Mouse (Mus musculus) cerebellum, adult 11 months (tissue): ENCODE data around the gene Msh6.
"Not testable (repeated sequence)": the region's sequence is repeated elsewhere in the genome, so short reads cannot be mapped to it uniquely, and the experiment has no call there.

ENCODE experiments used
- DNase-seq: peaks from one replicate; pipeline ENCODE4 v3.0.0; 2022

Msh6 gene

DNA sequence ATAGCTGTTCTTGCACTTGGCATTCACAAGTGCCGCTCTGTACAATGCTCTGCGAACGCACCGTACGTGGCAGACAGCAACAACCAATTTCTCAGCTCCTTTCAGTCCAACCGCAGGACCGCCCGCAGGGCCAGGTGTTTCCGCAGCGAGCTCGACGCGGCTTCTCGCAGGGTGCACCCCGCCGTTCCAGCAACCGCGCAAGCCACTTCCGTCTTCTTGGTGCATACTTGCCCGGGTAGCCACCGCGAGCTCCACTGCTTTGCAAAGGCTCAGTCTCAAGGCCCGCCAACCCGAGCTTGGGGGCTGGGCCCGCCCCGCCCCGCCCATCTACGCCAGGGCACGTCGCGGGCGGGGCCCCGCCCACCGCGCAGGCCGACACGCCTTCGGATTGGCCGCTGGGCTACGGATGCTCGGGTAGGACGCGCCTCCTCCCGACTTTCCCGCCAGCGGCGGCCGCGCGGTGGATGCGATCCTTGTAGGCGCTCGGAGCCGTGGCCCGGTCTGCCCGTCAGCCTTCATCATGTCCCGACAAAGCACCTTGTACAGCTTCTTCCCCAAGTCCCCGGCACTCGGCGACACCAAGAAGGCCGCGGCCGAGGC lies at the start of gene Msh6:
Msh6 (plus strand) TSS at position 434 of the 600 bp plus-strand sequence.
- peak; percentile 81 for DNase-seq

DNA sequence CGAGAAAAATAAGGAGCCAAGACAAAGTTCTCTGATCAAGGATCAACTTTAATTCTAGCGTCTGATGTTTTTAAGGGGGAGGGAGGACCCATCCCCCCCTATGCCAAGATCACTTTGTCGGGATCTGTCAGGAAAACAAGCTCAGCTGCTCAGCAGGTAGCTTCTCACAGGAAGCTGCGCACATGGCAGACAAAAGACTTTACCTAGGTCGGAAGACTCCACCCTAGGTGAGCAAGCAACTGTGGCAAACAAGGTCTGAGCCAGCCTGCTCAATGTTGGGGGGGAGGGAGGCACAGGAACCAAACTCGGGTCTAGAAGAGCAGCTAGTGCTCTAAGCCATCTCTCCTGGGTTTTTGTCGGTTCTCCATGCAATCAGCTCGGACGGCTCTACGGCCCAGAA lies 40.5 kb upstream of the Msh6 start:
- DNase-seq, result no peak

DNA sequence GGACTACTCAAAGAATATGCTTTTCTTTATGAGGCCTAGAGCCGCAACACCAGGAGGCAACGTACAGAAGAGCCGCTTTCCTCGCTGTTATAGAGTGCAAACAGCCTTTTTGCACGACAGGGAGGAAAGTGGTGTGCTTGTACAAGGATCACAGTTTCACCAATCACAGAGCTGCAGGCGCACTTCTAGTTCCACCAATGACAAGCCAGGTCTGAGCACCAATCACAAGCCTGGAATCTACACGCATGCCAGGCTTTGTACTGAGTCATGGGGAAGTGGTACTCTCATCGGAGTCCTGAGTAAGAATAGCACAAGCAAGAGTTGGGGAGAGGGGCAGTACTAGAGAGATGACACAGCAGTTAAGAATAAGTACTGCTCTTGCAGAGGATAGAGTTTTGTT lies 40.1 kb upstream of the Msh6 start:
- DNase-seq, result no peak

DNA sequence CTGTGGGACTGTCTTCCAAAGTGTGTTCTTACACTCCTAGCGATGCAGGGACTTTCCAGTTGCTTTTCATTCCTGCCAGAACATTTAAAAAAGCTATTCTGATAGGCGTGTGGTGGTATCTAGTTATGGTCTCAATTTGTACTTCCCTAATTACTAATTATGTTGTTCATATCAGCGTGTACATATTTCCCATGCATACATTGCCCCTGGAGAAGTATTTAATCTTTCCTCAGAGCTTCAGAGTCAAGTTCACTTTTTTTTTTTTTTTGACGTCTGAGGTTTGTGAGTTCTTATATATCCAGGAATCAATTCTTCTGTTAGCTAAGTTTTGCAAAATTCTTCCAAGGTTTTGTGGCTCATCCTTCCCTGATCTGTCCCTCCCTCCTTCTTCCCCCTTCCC lies 38.7 kb upstream of the Msh6 start:
- no peak for DNase-seq

DNA sequence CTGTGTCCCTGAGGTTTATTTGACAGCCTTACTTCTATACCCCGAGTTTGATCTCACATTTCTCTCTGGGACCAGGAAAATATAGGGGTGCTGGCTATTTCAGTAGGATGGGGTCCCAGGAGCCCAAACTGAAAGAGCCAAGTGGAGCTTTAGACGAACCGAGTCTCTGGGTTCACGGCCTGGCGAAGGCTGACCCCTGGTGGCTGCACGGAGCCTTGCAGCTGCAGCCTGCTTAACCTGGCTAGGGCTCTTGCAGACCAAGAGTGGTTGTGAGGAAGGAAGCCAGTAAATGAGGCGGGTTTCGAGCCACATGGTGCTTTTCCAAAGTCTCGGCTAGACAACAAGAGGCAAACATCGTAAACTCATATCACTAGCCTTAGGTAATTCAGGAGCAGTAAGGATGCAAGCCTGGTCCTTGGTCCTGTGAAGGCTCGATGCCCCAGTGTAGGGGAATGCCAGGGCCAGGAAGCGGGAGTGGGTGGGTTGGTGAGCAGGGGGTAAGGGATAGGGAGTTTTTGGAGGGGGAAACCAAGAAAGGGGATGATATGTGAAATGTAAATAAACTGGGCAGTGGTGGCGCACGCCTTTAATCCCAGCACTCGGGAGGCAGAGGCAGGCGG lies 25.8 kb upstream of the Msh6 start:
- peak; percentile 81 for DNase-seq

DNA sequence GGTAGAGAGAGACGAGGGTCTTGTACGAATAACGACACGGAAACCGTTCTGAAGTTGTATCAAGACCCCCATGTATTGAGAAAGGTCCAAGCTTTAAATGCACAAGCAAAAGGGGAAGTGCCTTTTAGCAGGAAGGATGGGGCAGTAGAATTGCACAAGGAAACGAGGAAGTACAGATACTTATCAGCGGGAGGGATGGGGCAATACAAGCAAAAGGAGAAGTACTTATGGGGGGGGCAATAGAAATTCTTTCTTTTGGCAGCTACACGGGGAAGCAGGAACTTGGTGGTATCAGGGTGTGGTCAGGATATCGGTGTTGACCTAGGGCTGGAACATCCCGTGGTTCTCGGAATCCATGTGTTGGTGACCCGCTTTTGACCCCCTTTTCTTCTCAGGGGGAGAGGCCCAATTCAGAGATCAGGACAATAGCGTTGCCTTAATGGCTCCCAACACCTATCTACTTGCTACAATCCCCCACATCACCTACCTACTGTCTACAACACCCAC lies 20.2 kb upstream of the Msh6 start:
- not testable (repeated sequence) for DNase-seq

DNA sequence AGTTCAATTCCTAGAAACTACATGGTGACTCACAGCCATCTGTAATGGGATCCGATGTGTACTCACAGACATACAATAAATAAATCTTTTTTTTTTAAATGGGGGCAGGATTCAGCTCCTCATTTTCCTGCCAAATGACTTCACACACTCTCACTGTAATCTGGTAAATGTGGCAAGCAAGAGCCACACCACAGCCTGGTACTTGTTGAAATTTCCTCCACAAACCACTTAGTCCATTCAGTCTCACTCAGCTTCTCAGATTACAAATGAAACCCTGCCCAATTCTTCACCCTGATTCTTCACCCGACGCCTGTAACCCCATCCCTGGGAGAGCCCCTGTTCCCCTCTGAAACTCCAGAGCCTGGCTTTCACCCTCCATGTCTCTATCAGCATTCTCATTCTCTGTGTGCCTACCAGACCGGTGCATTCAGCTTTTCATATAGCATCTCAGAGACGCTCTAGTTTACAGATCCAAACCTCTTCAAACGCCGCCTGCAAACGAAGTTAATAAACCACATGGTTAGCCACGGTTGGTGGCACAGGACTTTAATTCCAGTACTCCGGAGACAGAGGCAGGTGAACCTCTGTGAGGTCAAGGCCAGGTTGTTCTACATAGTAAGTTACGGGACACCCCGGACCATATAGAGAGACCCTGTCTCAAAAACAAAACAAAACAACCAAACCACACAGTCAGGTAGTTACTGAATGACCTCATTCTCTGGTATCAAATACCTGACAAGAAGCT lies 17.6 kb upstream of the Msh6 start:
- no peak for DNase-seq

DNA sequence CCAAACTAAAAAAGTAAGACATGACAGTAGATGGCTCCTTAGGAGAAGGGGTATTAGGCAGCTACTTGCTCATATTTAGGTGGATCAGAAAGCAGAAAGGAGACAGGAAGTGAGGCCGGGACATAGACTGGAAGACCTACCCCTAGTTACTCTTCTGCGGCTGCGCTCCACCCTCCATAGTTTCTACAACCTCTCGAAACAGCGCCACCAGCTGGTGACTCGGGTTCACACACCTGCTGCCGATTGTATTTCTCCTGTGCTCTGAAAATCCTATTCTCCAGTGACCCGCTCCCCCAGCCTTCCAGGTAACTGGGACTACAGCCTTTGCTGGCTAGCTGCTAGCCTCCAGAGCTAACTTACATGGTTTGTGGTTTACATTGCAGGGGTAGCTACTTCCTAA lies 16.6 kb upstream of the Msh6 start:
- no peak for DNase-seq

DNA sequence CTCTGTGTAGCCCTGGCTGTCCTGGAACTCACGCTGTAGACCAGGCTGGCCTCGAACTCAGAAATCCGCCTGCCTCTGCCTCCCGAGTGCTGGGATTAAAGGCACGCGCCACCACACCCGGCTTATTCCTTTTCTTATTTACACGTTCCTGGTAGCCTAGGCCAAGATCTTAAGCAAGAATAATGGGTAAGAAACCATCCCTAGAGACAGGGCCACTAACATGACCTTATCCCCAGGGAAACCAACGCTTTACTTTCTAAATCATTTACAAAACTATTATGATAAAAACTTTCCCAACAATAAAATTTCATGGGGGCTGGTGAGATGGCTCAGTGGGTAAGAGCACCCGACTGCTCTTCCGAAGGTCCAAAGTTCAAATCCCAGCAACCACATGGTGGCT lies 15.5 kb upstream of the Msh6 start:
- not testable (repeated sequence) for DNase-seq

DNA sequence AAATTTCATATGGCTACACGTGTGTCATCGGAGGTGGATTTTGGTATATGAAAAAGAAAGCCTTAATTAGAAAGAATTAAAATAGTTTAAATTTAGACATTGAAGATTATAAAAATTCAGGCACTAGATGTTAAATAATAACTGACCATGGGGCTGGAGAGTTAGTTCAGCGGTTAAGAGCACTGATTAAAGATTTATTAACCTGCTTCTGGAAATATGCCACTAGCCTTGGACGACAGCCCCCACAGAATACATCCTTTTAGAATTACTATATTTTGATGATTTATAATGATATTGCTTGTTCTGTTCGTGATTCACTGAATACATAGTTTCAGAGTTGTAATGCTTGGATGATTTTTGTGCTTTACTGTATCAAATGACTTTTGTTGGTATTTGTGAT lies 14.9 kb upstream of the Msh6 start:
- DNase-seq, result not testable (repeated sequence)

DNA sequence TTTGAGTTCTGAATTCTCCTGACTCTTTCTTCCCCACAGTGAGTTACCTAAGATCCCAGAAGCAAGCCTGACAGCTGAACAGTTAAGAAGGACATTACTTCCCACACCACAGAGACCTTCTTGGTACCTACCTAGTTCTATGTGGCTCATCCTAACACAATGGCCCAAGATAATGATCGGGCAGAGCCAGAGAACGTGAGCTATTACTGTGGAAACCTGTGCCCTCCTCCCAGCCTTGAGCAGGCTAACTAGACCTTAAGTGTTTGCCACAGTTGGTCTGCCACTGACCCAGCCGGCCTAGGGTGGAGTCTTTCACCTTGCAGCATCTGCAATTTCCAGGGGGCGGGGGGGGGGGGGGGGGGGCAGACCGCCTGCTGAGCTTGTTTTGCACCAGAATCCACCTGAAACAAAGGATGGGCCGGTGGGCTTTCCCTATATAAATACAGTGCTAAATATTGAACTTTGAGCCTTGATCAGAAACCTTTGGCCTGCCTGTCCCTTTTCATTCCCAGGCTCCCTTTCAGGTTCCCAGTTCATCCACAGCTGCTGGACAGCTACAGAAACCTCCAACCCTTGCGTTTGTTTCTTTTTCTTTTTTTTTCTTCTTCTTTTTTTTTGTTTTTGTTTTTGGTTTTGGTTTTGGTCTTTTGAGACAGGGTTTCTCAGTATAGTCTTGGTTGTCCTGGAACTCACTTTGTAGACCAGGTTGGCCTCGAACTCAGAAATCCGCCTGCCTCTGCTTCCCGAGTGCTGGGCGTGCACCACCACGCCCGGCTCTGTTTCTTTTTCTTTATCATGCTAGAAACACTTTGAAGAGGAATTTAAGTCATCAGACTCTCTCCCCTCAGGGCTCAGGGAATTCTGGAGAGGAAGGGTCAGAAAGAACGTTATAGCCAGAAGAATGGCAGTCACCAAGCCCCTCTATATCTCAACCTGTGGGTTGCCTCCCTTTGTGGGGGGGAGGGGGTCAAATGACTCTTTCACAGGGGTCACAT lies 11.5 kb upstream of the Msh6 start:
- DNase-seq, result no peak

DNA sequence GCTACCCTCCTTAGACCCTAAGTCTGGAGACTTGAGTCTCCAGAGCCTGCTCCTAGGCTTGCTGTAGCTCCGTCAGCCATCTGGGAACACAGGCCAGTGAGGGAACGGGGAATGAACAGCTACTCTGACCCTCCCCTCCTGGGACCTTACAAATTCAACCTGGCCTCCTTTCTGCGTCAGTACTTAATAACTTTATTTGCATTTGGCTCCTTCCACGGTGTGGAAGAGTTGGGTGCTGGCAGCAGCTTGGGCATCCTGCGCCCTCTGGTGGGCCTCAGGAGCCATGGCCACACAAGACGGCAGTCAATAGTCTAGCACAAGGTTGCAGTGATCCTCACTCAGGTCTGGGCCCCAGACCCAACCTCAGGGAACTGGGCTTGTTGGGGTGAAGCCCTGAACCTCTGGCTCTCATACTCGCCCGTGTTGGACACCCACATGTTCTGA lies 6.4 kb upstream of the Msh6 start:
- DNase-seq, result not testable (repeated sequence)

DNA sequence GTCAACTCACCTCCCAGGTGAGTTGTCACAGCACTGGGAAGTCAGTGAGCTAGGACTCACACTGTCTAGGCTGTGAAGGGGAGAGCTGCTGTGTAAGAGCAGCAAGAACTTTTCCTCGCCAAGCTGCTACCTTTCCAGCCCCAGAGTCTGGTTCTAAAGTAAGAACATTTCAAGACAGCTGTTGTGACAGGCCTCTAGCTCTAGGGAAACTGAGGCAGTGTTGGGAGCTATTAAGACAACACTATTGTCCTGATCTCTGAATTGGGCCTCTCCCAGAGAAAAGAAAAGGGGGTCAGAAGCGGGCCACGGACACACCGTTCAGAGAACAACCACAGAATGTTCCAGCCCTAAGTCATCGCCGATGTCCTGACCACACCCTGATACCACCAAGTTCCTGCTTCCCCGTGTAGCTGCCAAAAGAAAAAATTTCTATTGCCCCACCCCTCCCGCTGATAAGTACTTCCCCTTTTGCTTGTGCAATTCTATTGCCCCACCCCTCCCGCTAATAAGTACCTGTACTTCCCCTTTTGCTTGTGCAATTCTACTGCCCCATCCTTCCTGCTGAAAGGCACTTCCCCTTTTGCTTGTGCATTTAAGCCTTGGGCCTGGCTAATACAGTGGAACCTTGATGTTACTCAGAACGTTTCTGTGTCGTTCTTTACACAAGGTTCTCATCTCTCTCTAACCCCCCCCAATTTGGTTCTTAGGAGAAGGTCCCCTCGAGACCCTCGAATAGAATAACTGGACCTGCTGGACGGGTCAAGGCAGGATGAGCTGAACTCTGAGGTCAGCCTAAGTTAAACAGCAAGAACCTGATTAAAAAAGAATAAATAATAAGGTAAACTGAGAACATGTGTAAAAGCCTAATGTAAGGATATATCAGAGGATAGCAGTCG lies 2.9 kb upstream of the Msh6 start:
- not testable (repeated sequence) for DNase-seq

DNA sequence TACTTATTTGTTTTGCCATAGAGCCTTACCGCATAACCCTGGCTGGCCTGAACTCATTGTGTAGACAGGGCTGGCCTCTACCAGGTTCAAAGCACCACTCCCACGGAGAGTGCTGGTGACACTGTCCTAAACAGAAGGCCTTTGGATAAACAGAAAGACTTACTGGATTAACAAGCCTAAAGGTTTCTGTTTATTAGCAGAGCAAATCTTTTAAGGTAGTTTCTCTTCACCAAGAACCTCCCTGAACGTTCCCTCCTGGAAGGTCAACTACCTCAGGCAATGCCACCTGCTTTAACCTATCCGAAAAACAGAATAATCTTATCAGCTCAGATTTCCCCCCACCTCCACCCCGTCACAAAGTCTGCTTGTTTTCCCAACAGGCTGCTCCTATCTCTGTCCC lies 2.0 kb upstream of the Msh6 start:
- no peak for DNase-seq

DNA sequence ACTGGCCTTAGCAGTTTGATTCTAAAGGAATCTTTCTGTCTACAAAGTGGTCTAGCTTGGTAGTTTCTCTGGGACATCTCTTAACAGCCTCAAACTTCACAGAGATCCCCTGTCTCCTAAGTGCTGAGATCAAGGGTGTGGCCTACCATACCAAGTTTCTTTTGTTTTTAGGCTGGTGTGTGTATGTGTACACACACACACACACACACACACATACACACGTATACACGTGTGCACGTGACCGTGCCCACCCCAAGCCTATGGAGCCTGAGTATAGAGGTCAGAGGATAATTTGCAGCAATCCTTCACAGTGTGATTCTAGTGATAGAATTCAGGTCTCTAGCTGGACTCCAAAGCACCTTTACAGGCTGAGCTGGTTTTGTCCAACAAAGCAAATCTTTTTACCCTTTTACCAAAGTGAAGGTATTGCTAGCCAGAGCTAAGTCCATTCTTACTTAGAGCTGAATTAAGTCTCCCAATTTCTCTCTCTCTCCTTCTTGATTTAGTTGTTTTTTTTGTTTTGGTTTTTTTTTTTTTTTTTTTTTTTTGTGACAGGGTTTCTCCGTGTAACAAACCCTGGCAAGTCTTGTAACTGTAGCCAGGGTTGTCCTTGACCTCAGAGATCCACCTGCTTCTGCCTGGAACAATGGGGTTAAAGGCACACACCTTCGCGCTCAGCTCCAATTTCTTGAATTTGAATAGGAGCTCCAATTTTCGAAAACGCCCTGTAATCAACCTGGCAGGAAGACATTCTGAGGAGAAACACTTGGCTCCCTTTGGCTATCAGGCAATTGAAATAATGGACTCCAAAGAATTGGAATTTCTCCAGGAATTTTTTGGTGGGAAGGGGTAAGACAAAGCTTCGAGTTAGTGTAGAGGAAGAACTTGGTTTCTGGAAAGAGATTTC lies 1.3 kb upstream of the Msh6 start:
- no peak for DNase-seq

DNA sequence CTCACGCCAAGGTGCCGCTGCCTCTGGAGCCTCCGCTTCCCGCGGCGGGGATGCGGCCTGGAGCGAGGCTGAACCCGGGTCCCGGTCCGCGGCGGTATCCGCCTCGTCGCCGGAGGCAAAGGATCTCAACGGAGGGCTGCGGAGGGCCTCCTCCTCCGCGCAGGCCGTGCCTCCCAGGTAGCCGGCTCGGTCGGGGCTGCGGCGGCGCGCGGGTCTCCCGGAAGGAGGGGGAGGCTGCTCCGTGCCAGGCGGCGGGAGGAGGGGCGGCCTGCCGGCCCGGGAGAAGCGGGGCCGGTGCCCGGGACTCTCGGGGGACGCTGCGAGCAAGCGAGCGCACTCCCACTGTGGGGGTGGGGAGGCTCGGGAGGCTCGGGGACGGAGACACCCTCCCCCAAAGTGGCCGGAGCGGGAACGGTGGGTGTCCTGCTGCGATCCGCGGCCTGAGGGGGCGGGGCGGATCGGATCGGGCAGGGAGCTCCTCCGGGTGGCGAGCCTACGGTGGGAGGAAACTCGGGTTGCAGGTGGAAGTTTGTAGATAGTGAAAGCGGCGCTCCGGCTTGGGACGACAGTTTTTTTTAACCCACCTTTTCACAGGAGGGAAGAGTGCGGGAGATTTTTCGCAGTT lies 479 bp downstream of the Msh6 start:
- peak; percentile 57 for DNase-seq

DNA sequence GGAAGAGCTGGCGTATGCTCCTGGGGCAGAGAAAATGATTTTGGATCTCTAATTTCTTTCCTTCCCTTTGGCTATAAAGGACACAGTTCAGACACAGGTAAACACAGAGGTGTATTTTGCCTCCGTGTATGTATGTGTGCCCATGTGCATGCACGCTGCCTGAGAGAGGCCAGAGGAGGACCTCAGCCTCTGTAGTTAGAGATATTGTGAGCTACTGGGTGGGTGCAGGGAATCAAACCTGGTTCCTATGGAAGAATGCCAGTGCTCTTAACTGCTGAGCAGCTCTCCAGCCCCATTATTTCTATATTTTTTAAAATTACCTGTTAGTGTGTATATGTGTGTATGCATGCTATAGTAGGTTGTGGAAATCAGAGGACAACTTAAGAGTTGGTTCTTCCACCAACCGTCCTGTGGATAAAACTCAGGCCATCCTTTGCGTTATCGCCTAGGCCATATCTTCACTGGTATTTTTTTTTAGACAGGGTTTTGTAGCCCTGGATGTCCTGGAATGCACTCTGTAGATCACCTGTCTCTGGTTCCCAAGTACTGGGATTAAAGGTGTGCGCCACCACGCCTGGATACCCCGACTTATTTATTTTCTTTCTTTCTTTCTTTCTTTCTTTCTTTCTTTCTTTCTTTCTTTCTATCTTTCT lies 1.4 kb downstream of the Msh6 start:
- DNase-seq, result no peak

DNA sequence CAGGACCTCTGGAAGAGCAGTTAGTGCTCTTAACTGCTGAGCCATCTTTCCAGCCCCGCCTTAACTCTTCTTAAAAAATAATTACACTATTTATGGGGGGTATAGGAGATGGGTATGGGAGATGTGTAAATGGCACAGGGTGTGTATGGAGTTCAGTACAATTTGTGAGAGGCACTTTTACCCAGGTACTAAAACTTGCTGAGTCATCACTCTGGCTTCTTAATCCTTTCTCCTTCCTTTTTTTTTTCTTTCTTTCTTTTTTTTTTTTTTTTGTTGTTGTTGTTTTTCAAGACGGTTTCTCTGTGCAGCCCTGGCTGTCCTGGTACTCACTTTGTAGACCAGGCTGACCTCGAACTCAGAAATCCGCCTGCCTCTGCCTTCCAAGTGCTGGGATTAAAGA lies 2.1 kb downstream of the Msh6 start:
- not testable (repeated sequence) for DNase-seq

DNA sequence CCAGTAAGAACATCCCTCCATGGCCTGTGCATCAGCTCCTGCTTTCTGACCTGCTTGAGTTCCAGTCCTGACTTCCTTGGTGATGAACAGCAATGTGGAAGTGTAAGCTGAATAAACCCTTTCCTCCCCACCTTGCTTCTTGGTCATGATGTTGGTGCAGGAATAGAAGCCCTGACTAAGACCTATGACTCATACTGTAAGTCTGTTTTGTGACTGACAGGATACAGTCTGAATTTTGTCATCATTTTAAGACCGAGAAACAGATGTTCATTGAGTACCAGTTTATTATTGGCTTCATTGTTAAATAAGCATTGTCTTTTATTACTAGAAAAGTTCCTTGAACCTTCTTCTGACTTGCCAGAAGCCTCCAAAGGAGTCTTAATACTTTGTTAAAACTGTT lies 4.8 kb downstream of the Msh6 start:
- DNase-seq, result not testable (repeated sequence)

DNA sequence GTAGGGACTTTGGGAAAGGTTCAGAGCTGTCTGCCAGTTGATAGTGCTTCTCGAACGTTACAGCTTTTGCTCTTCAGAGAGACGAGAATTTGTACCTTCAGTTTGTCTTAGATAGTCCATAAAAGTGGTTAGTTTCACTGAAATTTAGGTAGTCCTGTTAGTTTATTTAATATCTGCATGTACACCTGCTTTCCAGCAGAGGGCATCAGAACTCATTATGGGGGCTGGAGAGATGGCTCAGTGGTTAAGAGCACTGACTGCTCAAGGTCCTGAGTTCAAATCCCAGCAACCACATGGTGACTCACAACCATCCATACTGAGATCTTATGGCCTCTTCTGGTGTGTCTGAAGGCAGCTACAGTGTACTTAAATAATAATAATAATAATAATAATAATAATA lies 7.2 kb downstream of the Msh6 start:
- no peak for DNase-seq
